Mouse (Mus musculus) heart, postnatal 36 days (tissue): ENCODE results near the gene Fam243. TPM values are rescaled to one million over a fixed set of nuclear protein-coding genes. Genes with fewer than 3 reads are reported as not detected.

Experiments
- DNase-seq, 2 experiments: peaks; one replicate each; pipeline ENCODE4 v3.0.0; 2021 to 2022
- intact Hi-C: fragments of 180-260 bp; cut with DNase I; formaldehyde crosslinking; loops from one replicate; pipeline ENCODE4 v1.15.1; 2025
- total RNA-seq, 2 experiments: library from RNA; stranded (reverse); gene quantifications; 2 replicates each; pipeline ENCODE4 v1.2.3; 2021

Gene Fam243
- under 1 TPM; 0.43 to 0.50 TPM for total RNA-seq

- intact Hi-C loops: no loop called here
- DNase-seq: no peak
These were observed at the start of gene Fam243 for GRCm38 (mm10) chr16:92321341-92321740. Gene Fam243, minus strand, starts transcription at chr16:92321441.

GRCm38 (mm10) chr16:92369260-92369659, 48.0 kb upstream of the Fam243 start:
- no peak for DNase-seq
- intact Hi-C loops: no loop called here

- DNase-seq: no peak
- intact Hi-C loops: no loop called here
These were observed 44.2 kb upstream of the Fam243 start for GRCm38 (mm10) chr16:92365477-92365876.

- intact Hi-C loops: no loop called here
- no peak for DNase-seq
These were observed 39.5 kb upstream of the Fam243 start for GRCm38 (mm10) chr16:92360711-92361110.

- no peak for DNase-seq
These were observed 38.0 kb upstream of the Fam243 start, which contains the start of gene Kcne1 for GRCm38 (mm10) chr16:92359229-92359628. Gene Kcne1, minus strand, starts transcription at chr16:92359468.

GRCm38 (mm10) chr16:92358734-92359133, 37.5 kb upstream of the Fam243 start:
- DNase-seq: no peak

More at GRCm38 (mm10) chr16:92359229-92359628, 38.0 kb upstream of the Fam243 start, which contains the start of gene Kcne1:
- intact Hi-C loops: no loop called here

GRCm38 (mm10) chr16:92357566-92357965, 36.3 kb upstream of the Fam243 start:
- DNase-seq: no peak
- intact Hi-C loops: no loop called here

More at GRCm38 (mm10) chr16:92358734-92359133, 37.5 kb upstream of the Fam243 start:
- intact Hi-C loops: no loop called here

- DNase-seq: no peak
- intact Hi-C loops: no loop called here
These were observed 35.8 kb upstream of the Fam243 start for GRCm38 (mm10) chr16:92357023-92357422.

- no peak for DNase-seq
- intact Hi-C loops: no loop called here
These were observed 34.7 kb upstream of the Fam243 start for GRCm38 (mm10) chr16:92355982-92356381.

GRCm38 (mm10) chr16:92355366-92355765, 34.1 kb upstream of the Fam243 start:
- no peak for DNase-seq
- intact Hi-C loops: no loop called here

GRCm38 (mm10) chr16:92353897-92354296, 32.7 kb upstream of the Fam243 start:
- intact Hi-C loops: no loop called here

GRCm38 (mm10) chr16:92353295-92353694, 32.1 kb upstream of the Fam243 start:
- DNase-seq: no peak
- intact Hi-C loops: no loop called here

More at GRCm38 (mm10) chr16:92353897-92354296, 32.7 kb upstream of the Fam243 start:
- no peak for DNase-seq

- no peak for DNase-seq
- intact Hi-C loops: no loop called here
These were observed 27.7 kb upstream of the Fam243 start for GRCm38 (mm10) chr16:92348941-92349340.

GRCm38 (mm10) chr16:92346297-92346916, 25.2 kb upstream of the Fam243 start:
- peak; percentile 51 to 62 for DNase-seq
- intact Hi-C loops: no loop called here

- DNase-seq: peak; percentile 49 to 63
- intact Hi-C loops: no loop called here
These were observed 23.9 kb upstream of the Fam243 start for GRCm38 (mm10) chr16:92345177-92345576.

GRCm38 (mm10) chr16:92340612-92341511, 19.6 kb upstream of the Fam243 start:
- DNase-seq: peak; percentile 70 to 71
- intact Hi-C loops: loop anchor here (1.0 to 2.0 kb wide), 3 partner anchors 44 to 137 kb away; no protein-coding TSS in a partner anchor

- peak; percentile 56 to 71 for DNase-seq
- intact Hi-C loops: no loop called here
These were observed 15.0 kb upstream of the Fam243 start for GRCm38 (mm10) chr16:92336280-92336679.

GRCm38 (mm10) chr16:92334600-92334999, 13.4 kb upstream of the Fam243 start:
- DNase-seq: no peak
- intact Hi-C loops: no loop called here

GRCm38 (mm10) chr16:92330966-92331365, 9.7 kb upstream of the Fam243 start:
- intact Hi-C loops: no loop called here
- DNase-seq: no peak

GRCm38 (mm10) chr16:92327911-92328310, 6.7 kb upstream of the Fam243 start:
- intact Hi-C loops: no loop called here
- DNase-seq: no peak

GRCm38 (mm10) chr16:92325062-92325406, 3.8 kb upstream of the Fam243 start:
- no peak for DNase-seq
- intact Hi-C loops: no loop called here
